Mouse (Mus musculus) embryonic facial prominence, embryonic 11.5 days (tissue): ENCODE data around the gene Esp24. TPM values are rescaled to one million over a fixed set of nuclear protein-coding genes. Genes with fewer than 3 reads are reported as not detected.
A peak's percentile ranks its signal among the peaks of the same experiment; 100 is the strongest.
"Not testable (repeated sequence)": the region's sequence is repeated elsewhere in the genome, so short reads cannot be mapped to it uniquely, and the experiment has no call there.

Experiments
- ATAC-seq: fragments of 200-750 bp; cut with Nextera tagmentation; replicated peaks from 2 replicates; pipeline ENCODE4 v1.8.0; 2017; ENCODE audit warnings: low read depth; ENCODE audit not compliant: insufficient number of reproducible peaks, low FRiP score, low TSS enrichment
- DNase-seq: peaks from one replicate; pipeline ENCODE4 v3.0.0-alpha.2; 2015; ENCODE audit warnings: low spot score
- H3K27ac ChIP-seq: fragments of 300-500 bp; sonication (generic); replicated peaks from 2 replicates; pipeline ENCODE4 v1.5.1; 2014; ENCODE audit warnings: mild to moderate bottlenecking, low read depth, low read length, control low read depth
- H3K27me3 ChIP-seq: fragments of 300-500 bp; sonication (generic); 2 replicates; pipeline ENCODE4 v1.6.1; 2014; ENCODE audit warnings: mild to moderate bottlenecking, low read length, moderate library complexity, mixed read lengths; ENCODE audit not compliant: control insufficient read depth, insufficient read depth
- H3K36me3 ChIP-seq: fragments of 300-500 bp; sonication (generic); replicated peaks from 2 replicates; pipeline ENCODE4 v1.6.1; 2014; ENCODE audit warnings: low read depth, mild to moderate bottlenecking, low read length, moderate library complexity, mixed read lengths; ENCODE audit not compliant: control insufficient read depth, insufficient read depth
- H3K4me1 ChIP-seq: fragments of 300-500 bp; sonication (generic); 2 replicates; pipeline ENCODE4 v1.6.1; 2014; ENCODE audit warnings: low read length, mixed read lengths; ENCODE audit not compliant: control insufficient read depth, insufficient read depth
- H3K4me2 ChIP-seq: fragments of 300-500 bp; sonication (generic); 2 replicates; pipeline ENCODE4 v1.6.1; 2014; ENCODE audit warnings: low read depth, mild to moderate bottlenecking, control low read depth, low read length, moderate library complexity
- H3K4me3 ChIP-seq: fragments of 300-500 bp; sonication (generic); 2 replicates; pipeline ENCODE4 v1.5.1; 2014; ENCODE audit warnings: low read depth, low read length, control low read depth
- H3K9ac ChIP-seq: fragments of 300-500 bp; sonication (generic); replicated peaks from 2 replicates; pipeline ENCODE4 v1.6.1; 2014; ENCODE audit warnings: mild to moderate bottlenecking, control low read depth, low read length
- H3K9me3 ChIP-seq: fragments of 300-500 bp; sonication (generic); replicated peaks from 2 replicates; pipeline ENCODE4 v1.6.1; 2016; ENCODE audit warnings: mild to moderate bottlenecking, low read length, inconsistent platforms, mixed read lengths; ENCODE audit not compliant: control insufficient read depth
- WGBS: fragments of 180-500 bp; shearing (Covaris S2); extraction: QIAGEN DNeasy Blood & Tissue Kit; methylation state at CpG from one replicate; pipeline ENCODE4 v1.1.7; 2014; 5-methylcytosine and 5-hydroxymethylcytosine counted together
- polyA plus RNA-seq: library from polyadenylated mRNA; unstranded; fragments of >200 nt; fragmentation: Nextera tagmentation; extraction: Ambion mirVana; gene quantifications from 2 replicates; pipeline ENCODE4 v1.2.1, GENCODE M21; 2014

The Esp24 gene
- not detected in 2 replicates for polyA plus RNA-seq

GRCm38 (mm10) chr17:39036395-39036794 lies at the start of gene Esp24:
Esp24 (plus strand) TSS chr17:39036695.
- not testable (repeated sequence) for H3K9ac ChIP-seq, H3K4me3 ChIP-seq, H3K9me3 ChIP-seq, H3K27ac ChIP-seq, H3K4me1 ChIP-seq, H3K4me2 ChIP-seq, ATAC-seq, DNase-seq, H3K36me3 ChIP-seq, H3K27me3 ChIP-seq
- 83% methylated on average over 3 of the region's 3 CpGs for WGBS

- WGBS: 95% methylated on average over 1 of the region's 1 CpGs
- ATAC-seq: no peak
- no peaks in the 10 kb centered on the region for H3K27me3 ChIP-seq
These were observed 26.6 kb upstream of the Esp24 start for GRCm38 (mm10) chr17:39009846-39010245.

GRCm38 (mm10) chr17:39010675-39011638 lies 25.5 kb upstream of the Esp24 start:
- H3K9me3 ChIP-seq: no peaks in the 10 kb centered on the region

More at GRCm38 (mm10) chr17:39009846-39010245, 26.6 kb upstream of the Esp24 start:
- Histone ChIP-seq H3K36me3 (no peaks in the 10 kb centered on the region), H3K4me1 (no peaks in the 10 kb centered on the region), H3K4me2 (no peak overlapping the region), H3K9me3 (no peaks in the 10 kb centered on the region), H3K4me3 (no peak overlapping the region), H3K9ac (no peak overlapping the region), H3K27ac (no peak overlapping the region)
- no peak for DNase-seq

GRCm38 (mm10) chr17:39017184-39017583 lies 19.3 kb upstream of the Esp24 start:
- H3K9ac ChIP-seq: no peak overlapping the region
- DNase-seq (no peak), ATAC-seq (no peak)
- whole genome bisulfite sequencing: 59% methylated on average over 14 of the region's 14 CpGs
- H3K27ac ChIP-seq: no peak overlapping the region
- no peaks in the 10 kb centered on the region for H3K9me3 ChIP-seq
- no peaks in the 10 kb centered on the region for H3K36me3 ChIP-seq
- no peak overlapping the region for H3K4me2 ChIP-seq
- H3K27me3 ChIP-seq: no peaks in the 10 kb centered on the region
- no peak overlapping the region for H3K4me3 ChIP-seq
- no peaks in the 10 kb centered on the region for H3K4me1 ChIP-seq

More at GRCm38 (mm10) chr17:39010675-39011638, 25.5 kb upstream of the Esp24 start:
- H3K27ac ChIP-seq: no peak overlapping the region
- H3K4me2 ChIP-seq: peak overlapping the region; percentile 11; the same call in 1 of the 2 replicates
- no peak for ATAC-seq
- no peaks in the 10 kb centered on the region for H3K27me3 ChIP-seq
- no peak for DNase-seq
- no peak overlapping the region for H3K9ac ChIP-seq
- H3K4me3 ChIP-seq: 0 out of 2 replicates have a peak overlapping the region, but pooled peaks have one; percentile 10
- H3K4me1 ChIP-seq: no peaks in the 10 kb centered on the region
- no peaks in the 10 kb centered on the region for H3K36me3 ChIP-seq
- 40% methylated on average over 30 of the region's 30 CpGs for WGBS

- Histone ChIP-seq H3K27me3 (no peaks in the 10 kb centered on the region), H3K4me1 (no peaks in the 10 kb centered on the region), H3K4me2 (no peak within 1 kb of the TSS), H3K27ac (no peak within 1 kb of the TSS), H3K9me3 (no peaks in the 10 kb centered on the region), H3K4me3 (no peak within 1 kb of the TSS), H3K36me3 (no peaks in the 10 kb centered on the region), H3K9ac (no peak within 1 kb of the TSS)
- DNase-seq: no peak
- ATAC-seq: no peak
These were observed 6.7 kb downstream of the Esp24 start, which contains the start of gene Gm21903 for GRCm38 (mm10) chr17:39043241-39043640. Gm21903 (minus strand) TSS chr17:39043341.

DNA sequence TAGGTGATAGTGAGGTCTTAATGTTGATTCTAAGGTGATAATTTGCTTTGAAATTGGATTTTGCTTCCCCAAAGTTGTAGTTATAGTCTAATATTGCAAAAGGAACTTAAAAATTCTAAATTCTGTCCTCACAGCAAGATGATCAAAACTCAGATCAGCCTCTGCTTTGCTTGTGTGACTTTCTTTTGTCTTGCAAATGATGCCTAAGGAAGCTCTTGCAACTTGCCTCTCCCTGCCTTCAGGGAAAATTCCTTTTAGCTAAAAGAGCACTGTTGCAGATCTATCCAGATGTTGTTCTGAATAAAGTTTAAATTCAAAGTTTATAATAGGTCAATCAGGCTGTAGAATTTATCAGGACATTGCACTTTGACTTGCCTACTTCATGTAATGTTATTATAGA lies 27.1 kb downstream of the Esp24 start:
- H3K36me3 ChIP-seq: no peaks in the 10 kb centered on the region
- no peak overlapping the region for H3K27ac ChIP-seq
- no peaks in the 10 kb centered on the region for H3K27me3 ChIP-seq
- no peak for ATAC-seq
- H3K9ac ChIP-seq: no peak overlapping the region
- no peak for DNase-seq
- H3K4me1 ChIP-seq: no peaks in the 10 kb centered on the region
- H3K9me3 ChIP-seq: no peaks in the 10 kb centered on the region
- no peak overlapping the region for H3K4me2 ChIP-seq
- H3K4me3 ChIP-seq: no peak overlapping the region

DNA sequence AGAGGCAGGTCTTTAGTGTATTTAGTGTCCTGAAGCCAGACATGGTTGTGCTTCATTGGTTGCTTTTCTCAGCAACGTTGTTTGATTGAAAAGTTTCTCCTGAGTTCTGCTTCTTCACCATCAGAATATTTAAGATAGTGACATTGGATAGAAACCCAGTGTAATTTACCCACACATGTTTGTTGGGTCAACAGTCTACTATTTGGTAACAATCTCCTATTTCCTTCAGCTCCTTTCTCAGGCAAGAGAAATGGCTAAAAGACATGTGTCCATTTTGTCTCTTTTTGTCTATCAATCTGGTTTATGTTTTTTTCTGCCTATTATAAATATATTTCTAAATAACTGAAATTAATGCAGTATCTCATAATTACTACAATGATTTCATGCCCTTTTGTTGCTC lies 40.4 kb downstream of the Esp24 start, which contains the start of gene Esp23:
Gene Esp23, minus strand, starts transcription at position 101 of the 400 bp plus-strand sequence.
- no peak within 1 kb of the TSS for H3K4me3 ChIP-seq
- no peak for ATAC-seq
- no peaks in the 10 kb centered on the region for H3K36me3 ChIP-seq
- H3K9ac ChIP-seq: no peak within 1 kb of the TSS
- DNase-seq: no peak
- H3K27me3 ChIP-seq: no peaks in the 10 kb centered on the region
- H3K4me2 ChIP-seq: no peak within 1 kb of the TSS
- no peaks in the 10 kb centered on the region for H3K9me3 ChIP-seq
- no peak within 1 kb of the TSS for H3K27ac ChIP-seq
- no peaks in the 10 kb centered on the region for H3K4me1 ChIP-seq
- 59% methylated on average over 1 of the region's 1 CpGs for WGBS
